Mouse (Mus musculus): Measurements from ENCODE around the gene Ttc28. TPM values are rescaled to one million over a fixed set of nuclear protein-coding genes. Genes with fewer than 3 reads are reported as not detected.

Ttc28 gene
- total RNA-seq, 2 experiments from 2014 or later, result 0.50 to 2.0 TPM

GRCm38 (mm10) chr5:111003220-111003619, 123.6 kb downstream of the Ttc28 start:
- ATAC-seq (replicated peaks; ENCODE audit: poor library complexity), result no peak

GRCm38 (mm10) chr5:111003750-111004149, 124.1 kb downstream of the Ttc28 start:
- ATAC-seq (replicated peaks; ENCODE audit: poor library complexity), result no peak

- ATAC-seq (replicated peaks; ENCODE audit: poor library complexity), result no peak
Observed at GRCm38 (mm10) chr5:111006272-111007135, 126.9 kb downstream of the Ttc28 start.

- ATAC-seq (replicated peaks; ENCODE audit: poor library complexity), result no peak
Observed at GRCm38 (mm10) chr5:111007136-111007500, 127.5 kb downstream of the Ttc28 start.

GRCm38 (mm10) chr5:111007900-111008299, 128.3 kb downstream of the Ttc28 start:
- no peak for ATAC-seq (replicated peaks; ENCODE audit: poor library complexity)

- no peak for ATAC-seq (replicated peaks; ENCODE audit: poor library complexity)
Observed at GRCm38 (mm10) chr5:111008431-111008830, 128.8 kb downstream of the Ttc28 start.

GRCm38 (mm10) chr5:111011271-111011670, 131.7 kb downstream of the Ttc28 start:
- ATAC-seq (replicated peaks; ENCODE audit: poor library complexity), result no peak

- ATAC-seq (replicated peaks; ENCODE audit: poor library complexity), result no peak
Observed at GRCm38 (mm10) chr5:111012064-111012463, 132.5 kb downstream of the Ttc28 start.

- ATAC-seq (replicated peaks; ENCODE audit: poor library complexity), result no peak
Observed at GRCm38 (mm10) chr5:111012587-111012986, 133.0 kb downstream of the Ttc28 start.

- no peak for ATAC-seq (replicated peaks; ENCODE audit: poor library complexity)
Observed at GRCm38 (mm10) chr5:111014960-111015359, 135.4 kb downstream of the Ttc28 start.

GRCm38 (mm10) chr5:111017319-111017718, 137.7 kb downstream of the Ttc28 start:
- no peak for ATAC-seq (replicated peaks; ENCODE audit: poor library complexity)

- no peak for ATAC-seq (replicated peaks; ENCODE audit: poor library complexity)
Observed at GRCm38 (mm10) chr5:111022339-111022738, 142.7 kb downstream of the Ttc28 start.

- no peak for ATAC-seq (replicated peaks; ENCODE audit: poor library complexity)
Observed at GRCm38 (mm10) chr5:111022940-111023339, 143.3 kb downstream of the Ttc28 start.

GRCm38 (mm10) chr5:111024621-111025020, 145.0 kb downstream of the Ttc28 start:
- no peak for ATAC-seq (replicated peaks; ENCODE audit: poor library complexity)

- no peak for ATAC-seq (replicated peaks; ENCODE audit: poor library complexity)
Observed at GRCm38 (mm10) chr5:111025476-111025875, 145.9 kb downstream of the Ttc28 start.

GRCm38 (mm10) chr5:111026209-111026608, 146.6 kb downstream of the Ttc28 start:
- no peak for ATAC-seq (replicated peaks; ENCODE audit: poor library complexity)

GRCm38 (mm10) chr5:111028340-111028739, 148.7 kb downstream of the Ttc28 start:
- peak; percentile 52; the same call in 1 of the 2 replicates for ATAC-seq (replicated peaks; ENCODE audit: poor library complexity)

GRCm38 (mm10) chr5:111028952-111029351, 149.3 kb downstream of the Ttc28 start:
- ATAC-seq (replicated peaks; ENCODE audit: poor library complexity), result no peak

- ATAC-seq (replicated peaks; ENCODE audit: poor library complexity), result no peak
Observed at GRCm38 (mm10) chr5:111032687-111033295, 153.2 kb downstream of the Ttc28 start.

GRCm38 (mm10) chr5:111033489-111033888, 153.9 kb downstream of the Ttc28 start:
- ATAC-seq (replicated peaks; ENCODE audit: poor library complexity), result no peak

- ATAC-seq (replicated peaks; ENCODE audit: poor library complexity), result no peak
Observed at GRCm38 (mm10) chr5:111037123-111037748, 157.6 kb downstream of the Ttc28 start.

GRCm38 (mm10) chr5:111039771-111040170, 160.2 kb downstream of the Ttc28 start:
- ATAC-seq (replicated peaks; ENCODE audit: poor library complexity), result no peak
